Mouse (Mus musculus) midbrain, embryonic 10.5 days (tissue): ENCODE data around the gene Fbrsl1. TPM values are rescaled to one million over a fixed set of nuclear protein-coding genes. Genes with fewer than 3 reads are reported as not detected.
A peak's percentile ranks its signal among the peaks of the same experiment; 100 is the strongest.

Source experiments
- DNase-seq: peaks from one replicate; pipeline ENCODE4 v3.0.0-alpha.2; 2017; ENCODE audit warnings: low spot score
- H3K27ac ChIP-seq: fragments of 300-500 bp; sonication (generic); replicated peaks from 2 replicates; pipeline ENCODE4 v1.5.1; 2016; ENCODE audit warnings: mild to moderate bottlenecking
- H3K27me3 ChIP-seq: fragments of 300-500 bp; sonication (generic); 2 replicates; pipeline ENCODE4 v1.6.1; 2016; ENCODE audit warnings: low read depth, mild to moderate bottlenecking; ENCODE audit not compliant: poor library complexity, severe bottlenecking
- H3K36me3 ChIP-seq: fragments of 300-500 bp; sonication (generic); 2 replicates; pipeline ENCODE4 v1.6.1; 2016; ENCODE audit warnings: mild to moderate bottlenecking, moderate library complexity
- H3K4me1 ChIP-seq: fragments of 300-500 bp; sonication (generic); 2 replicates; pipeline ENCODE4 v1.6.1; 2016
- H3K4me3 ChIP-seq: fragments of 300-500 bp; sonication (generic); 2 replicates; pipeline ENCODE4 v1.5.1; 2016; ENCODE audit warnings: mild to moderate bottlenecking, moderate library complexity
- H3K9me3 ChIP-seq: fragments of 300-500 bp; sonication (generic); replicated peaks from 2 replicates; pipeline ENCODE4 v1.6.1; 2016; ENCODE audit warnings: mild to moderate bottlenecking
- WGBS: fragments of 180-500 bp; shearing (Covaris S2); methylation state at CpG from one replicate; pipeline ENCODE4 v1.1.7; 2016; 5-methylcytosine and 5-hydroxymethylcytosine counted together
- polyA plus RNA-seq: library from polyadenylated mRNA; unstranded; fragments of >200 nt; fragmentation: Nextera tagmentation; extraction: Ambion mirVana; gene quantifications from 2 replicates; pipeline ENCODE4 v1.2.1, GENCODE M21; 2016

The Fbrsl1 gene
- polyA plus RNA-seq, 1 experiment from 2014 or later: 10.3 TPM

DNA sequence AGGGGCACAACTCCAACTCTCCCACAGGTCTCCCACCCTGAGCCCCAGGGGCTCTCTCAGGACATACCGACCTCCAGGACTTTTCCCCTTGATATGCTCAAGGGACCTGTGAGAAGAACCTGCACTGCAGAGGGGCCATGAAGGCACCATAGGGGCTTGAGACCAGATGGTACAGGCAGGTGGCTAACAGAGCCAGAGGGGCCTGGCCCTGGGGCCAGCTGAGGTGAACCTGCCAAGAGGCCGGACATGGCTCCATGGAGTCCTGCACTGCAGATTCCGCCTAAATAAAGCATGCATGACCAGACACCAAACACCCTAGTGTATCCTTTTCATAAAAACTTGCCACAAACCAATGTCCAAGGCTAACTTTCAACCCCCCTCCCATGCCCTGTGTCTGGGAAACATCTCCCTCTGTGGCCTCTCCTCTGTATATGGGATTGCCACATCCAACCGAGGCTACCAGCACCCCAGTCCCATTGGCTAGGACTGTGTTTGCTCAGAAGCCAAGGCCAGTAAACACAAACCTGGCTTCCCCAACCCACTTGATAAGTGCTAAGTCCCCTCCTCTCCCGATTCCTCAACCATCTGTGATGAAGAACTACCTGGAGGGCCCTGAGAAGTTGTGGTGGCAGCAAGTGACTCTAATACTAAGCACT, 53.2 kb downstream of the Fbrsl1 start:
- Histone ChIP-seq H3K9me3 (no peaks in the 10 kb centered on the region), H3K36me3 (no peaks in the 10 kb centered on the region)
- WGBS: 88% methylated on average over 5 of the region's 5 CpGs

DNA sequence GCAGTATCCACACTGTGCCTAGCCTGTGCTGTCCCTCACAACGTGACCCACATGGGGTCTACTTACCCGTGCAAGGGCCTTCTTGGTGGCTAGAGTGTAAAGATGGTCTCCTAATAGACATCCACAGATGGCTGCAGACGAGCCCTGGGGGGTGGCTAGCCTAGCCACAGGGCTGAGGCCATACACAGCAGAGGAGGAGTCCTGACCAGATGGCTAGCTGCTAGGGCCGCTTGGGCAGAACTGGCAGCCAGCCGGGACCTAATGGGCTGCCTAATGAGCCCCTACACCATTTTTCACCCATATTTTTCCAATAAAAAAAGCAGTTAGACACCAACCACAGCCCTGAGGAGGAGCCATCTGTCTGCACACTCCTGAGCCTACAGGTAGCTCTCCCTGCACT, 55.6 kb downstream of the Fbrsl1 start:
- 91% methylated on average over 5 of the region's 5 CpGs for WGBS
- H3K4me3 ChIP-seq: no peak overlapping the region

More for the DNA sequence above, 53.2 kb downstream of the Fbrsl1 start:
- no peak for DNase-seq
- H3K4me1 ChIP-seq: no peaks in the 10 kb centered on the region
- H3K27ac ChIP-seq: no peak overlapping the region
- no peak overlapping the region for H3K4me3 ChIP-seq
- no peaks in the 10 kb centered on the region for H3K27me3 ChIP-seq

DNA sequence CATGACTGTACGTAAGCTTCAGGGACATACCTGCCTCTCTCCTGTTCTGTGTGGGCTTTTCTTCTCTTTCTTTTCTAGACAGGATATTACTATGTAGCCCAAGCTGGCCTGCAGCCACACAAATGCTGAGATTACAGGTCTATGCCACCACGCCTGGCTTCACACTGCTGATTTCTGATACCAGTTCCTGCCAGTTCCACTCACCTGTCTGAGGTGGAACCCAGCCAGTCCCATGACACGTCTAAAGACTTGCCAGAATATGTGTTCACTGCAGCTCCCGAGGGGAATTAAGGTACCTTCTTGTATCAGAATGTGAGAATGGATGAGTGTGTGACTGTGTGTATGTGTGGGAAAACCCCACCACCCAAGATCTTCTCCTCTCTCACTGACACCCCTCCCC, 57.7 kb downstream of the Fbrsl1 start:
- Histone ChIP-seq H3K27ac (no peak overlapping the region), H3K4me3 (no peak overlapping the region), H3K27me3 (peaks cover 30% of the 10 kb centered on the region), H3K36me3 (no peaks in the 10 kb centered on the region), H3K4me1 (peaks cover 21% of the 10 kb centered on the region), H3K9me3 (no peaks in the 10 kb centered on the region)
- 93% methylated on average over 4 of the region's 4 CpGs for WGBS
- no peak for DNase-seq

More for the DNA sequence above, 55.6 kb downstream of the Fbrsl1 start:
- DNase-seq: no peak
- Histone ChIP-seq H3K27me3 (peaks cover 9% of the 10 kb centered on the region), H3K4me1 (peaks cover under 1% of the 10 kb centered on the region; the same call in 1 of the 2 replicates), H3K9me3 (no peaks in the 10 kb centered on the region), H3K27ac (no peak overlapping the region), H3K36me3 (no peaks in the 10 kb centered on the region)

- peaks cover 39% of the 10 kb centered on the region for H3K27me3 ChIP-seq
- no peak for DNase-seq
- WGBS: 10% methylated on average over 8 of the region's 8 CpGs
- peaks cover 36% of the 10 kb centered on the region for H3K4me1 ChIP-seq
- H3K36me3 ChIP-seq: no peaks in the 10 kb centered on the region
- peak overlapping the region; percentile 81 for H3K27ac ChIP-seq
- H3K9me3 ChIP-seq: no peaks in the 10 kb centered on the region
- H3K4me3 ChIP-seq: peak overlapping the region; percentile 66
These were observed 61.0 kb downstream of the Fbrsl1 start for GRCm38 (mm10) chr5:110387332-110387731.

DNA sequence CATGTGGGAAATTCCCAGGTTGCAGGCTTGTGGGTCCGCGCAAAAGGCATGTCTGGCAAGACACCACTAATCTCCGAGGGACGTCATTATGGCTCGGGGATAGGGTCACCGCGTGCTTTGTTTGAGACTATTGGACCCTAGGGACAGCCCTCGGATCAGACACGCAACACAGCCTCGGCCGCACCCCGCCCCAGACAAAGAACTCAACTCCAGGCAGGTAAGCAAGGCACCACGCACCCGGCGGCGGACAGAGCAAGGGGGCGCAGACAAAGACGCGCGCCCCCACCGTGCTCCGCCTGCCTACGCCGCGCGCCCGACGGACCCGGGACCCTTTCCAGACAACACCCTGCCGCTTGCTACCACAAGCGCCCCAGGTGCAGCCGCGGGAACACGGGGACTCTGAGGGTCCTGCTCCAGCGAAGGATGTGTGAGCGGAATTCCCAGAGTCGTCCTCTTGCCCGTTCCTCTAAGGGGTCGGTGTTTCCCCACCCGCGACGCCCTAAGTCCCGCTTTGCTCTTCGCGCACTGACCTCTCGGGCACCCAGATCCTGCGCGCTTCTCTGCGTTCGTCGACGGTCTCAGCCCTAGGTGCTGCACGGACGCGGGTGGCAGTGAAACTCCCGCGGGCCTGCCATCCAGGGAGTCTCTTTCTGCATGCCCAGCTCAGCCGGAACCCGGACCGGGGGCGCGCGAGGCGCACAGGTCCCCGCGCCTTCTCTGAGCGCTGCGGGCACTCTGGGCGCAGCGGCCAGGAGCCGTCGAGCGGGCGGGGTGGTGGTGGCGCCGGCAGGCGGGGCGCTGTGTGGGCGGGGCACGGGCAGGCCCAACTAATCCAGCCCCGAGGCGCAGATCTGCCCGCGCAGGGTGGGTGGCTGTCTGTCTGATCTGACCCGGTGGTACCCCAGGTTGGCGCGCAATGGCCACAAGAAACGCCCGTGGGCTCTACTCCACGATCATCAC, 61.7 kb downstream of the Fbrsl1 start:
- Histone ChIP-seq H3K4me3 (peak overlapping the region; percentile 66), H3K9me3 (no peaks in the 10 kb centered on the region), H3K27ac (peak overlapping the region; percentile 81), H3K27me3 (peaks cover 39% of the 10 kb centered on the region), H3K36me3 (peaks cover under 1% of the 10 kb centered on the region; the same call in 1 of the 2 replicates), H3K4me1 (peaks cover 36% of the 10 kb centered on the region)
- 1% methylated on average over 89 of the region's 90 CpGs for WGBS
- DNase-seq: peak; percentile 79

DNA sequence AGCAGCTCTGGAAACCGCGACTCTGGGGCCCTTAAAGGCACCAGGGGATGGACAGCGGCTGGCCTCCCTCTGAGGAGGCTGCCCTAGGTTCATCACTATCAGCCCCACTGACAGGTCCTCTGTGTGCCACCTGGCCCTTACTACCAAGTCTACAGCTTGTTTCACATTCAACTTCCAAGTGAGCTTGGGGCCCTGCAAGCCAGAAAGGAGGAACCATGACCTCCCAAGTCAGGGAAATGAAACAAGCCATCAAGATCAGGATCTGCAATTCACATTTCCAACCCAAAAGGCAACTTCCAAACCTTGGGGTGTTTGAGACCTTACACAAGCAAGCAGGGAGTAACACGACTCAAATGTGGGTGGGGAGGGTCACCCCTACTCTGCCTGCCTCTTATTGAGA, 63.0 kb downstream of the Fbrsl1 start:
- peaks cover 14% of the 10 kb centered on the region for H3K36me3 ChIP-seq
- no peaks in the 10 kb centered on the region for H3K9me3 ChIP-seq
- DNase-seq: no peak
- H3K27ac ChIP-seq: no peak overlapping the region
- H3K4me3 ChIP-seq: peak overlapping the region; percentile 66
- WGBS: 54% methylated on average over 4 of the region's 4 CpGs
- H3K4me1 ChIP-seq: peaks cover 36% of the 10 kb centered on the region
- peaks cover 39% of the 10 kb centered on the region for H3K27me3 ChIP-seq

DNA sequence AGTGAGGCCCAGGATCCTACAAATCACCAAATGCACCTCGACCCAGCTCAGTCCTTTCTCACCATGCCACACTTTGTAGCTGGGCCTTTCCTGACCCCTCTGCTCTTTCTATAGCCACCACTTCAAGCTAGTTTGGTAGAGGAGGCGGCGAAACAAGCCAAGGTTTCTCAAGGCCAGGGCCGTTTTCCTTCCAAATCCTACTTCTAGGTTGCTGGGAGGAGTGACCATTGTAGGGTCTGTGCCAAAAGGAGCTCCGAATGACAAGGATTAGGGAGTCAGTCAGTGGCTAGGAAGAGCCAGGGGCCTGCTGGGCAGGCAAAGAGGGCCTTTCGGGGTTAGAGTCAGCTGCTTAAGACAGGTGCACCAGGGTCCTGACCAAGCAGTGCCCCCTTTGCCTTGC, 63.8 kb downstream of the Fbrsl1 start:
- Histone ChIP-seq H3K36me3 (peaks cover 20% of the 10 kb centered on the region), H3K27ac (no peak overlapping the region), H3K27me3 (peaks cover 39% of the 10 kb centered on the region), H3K4me1 (peaks cover 36% of the 10 kb centered on the region), H3K4me3 (no peak overlapping the region), H3K9me3 (no peaks in the 10 kb centered on the region)
- no peak for DNase-seq
- 61% methylated on average over 6 of the region's 6 CpGs for WGBS

- Histone ChIP-seq H3K27ac (no peak overlapping the region), H3K4me1 (peaks cover 29% of the 10 kb centered on the region), H3K27me3 (peaks cover under 1% of the 10 kb centered on the region), H3K9me3 (no peaks in the 10 kb centered on the region), H3K4me3 (no peak overlapping the region), H3K36me3 (peaks cover 67% of the 10 kb centered on the region)
- DNase-seq: no peak
- 90% methylated on average over 4 of the region's 4 CpGs for WGBS
These were observed 68.5 kb downstream of the Fbrsl1 start for GRCm38 (mm10) chr5:110379823-110380222.

DNA sequence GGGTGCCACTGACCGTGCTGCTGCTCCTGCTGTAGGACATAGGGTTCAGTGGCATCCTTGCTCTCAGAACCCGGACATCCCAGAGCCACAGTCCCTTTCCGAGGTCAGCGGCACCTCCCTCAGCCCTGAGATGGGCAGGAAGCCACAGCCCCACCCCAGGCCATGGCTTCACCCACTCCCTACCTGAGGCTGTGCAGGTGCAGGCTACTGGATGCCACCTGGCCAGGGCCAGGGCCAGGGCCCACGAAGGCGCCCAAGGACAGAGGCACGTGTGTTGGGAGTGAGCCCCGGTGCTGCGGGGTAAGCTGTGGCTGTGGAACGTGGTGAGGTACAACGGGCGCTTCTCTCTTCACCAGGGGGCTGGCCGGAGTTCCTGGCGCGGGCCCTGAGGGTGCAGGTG, 69.2 kb downstream of the Fbrsl1 start:
- Histone ChIP-seq H3K27ac (no peak overlapping the region), H3K9me3 (no peaks in the 10 kb centered on the region), H3K36me3 (peaks cover 75% of the 10 kb centered on the region), H3K4me1 (peaks cover 22% of the 10 kb centered on the region), H3K27me3 (no peaks in the 10 kb centered on the region; the same call in 1 of the 2 replicates), H3K4me3 (no peak overlapping the region)
- WGBS: 90% methylated on average over 15 of the region's 15 CpGs
- DNase-seq: no peak

- Histone ChIP-seq H3K36me3 (peaks cover 84% of the 10 kb centered on the region), H3K4me1 (peaks cover 22% of the 10 kb centered on the region), H3K9me3 (no peaks in the 10 kb centered on the region), H3K27me3 (no peaks in the 10 kb centered on the region; the same call in 1 of the 2 replicates), H3K4me3 (no peak overlapping the region), H3K27ac (peak overlapping the region; percentile 38; the same call in 1 of the 2 replicates)
- 33% methylated on average over 20 of the region's 20 CpGs for WGBS
- DNase-seq: peak; percentile 46
These were observed 70.1 kb downstream of the Fbrsl1 start for GRCm38 (mm10) chr5:110378181-110378583.

DNA sequence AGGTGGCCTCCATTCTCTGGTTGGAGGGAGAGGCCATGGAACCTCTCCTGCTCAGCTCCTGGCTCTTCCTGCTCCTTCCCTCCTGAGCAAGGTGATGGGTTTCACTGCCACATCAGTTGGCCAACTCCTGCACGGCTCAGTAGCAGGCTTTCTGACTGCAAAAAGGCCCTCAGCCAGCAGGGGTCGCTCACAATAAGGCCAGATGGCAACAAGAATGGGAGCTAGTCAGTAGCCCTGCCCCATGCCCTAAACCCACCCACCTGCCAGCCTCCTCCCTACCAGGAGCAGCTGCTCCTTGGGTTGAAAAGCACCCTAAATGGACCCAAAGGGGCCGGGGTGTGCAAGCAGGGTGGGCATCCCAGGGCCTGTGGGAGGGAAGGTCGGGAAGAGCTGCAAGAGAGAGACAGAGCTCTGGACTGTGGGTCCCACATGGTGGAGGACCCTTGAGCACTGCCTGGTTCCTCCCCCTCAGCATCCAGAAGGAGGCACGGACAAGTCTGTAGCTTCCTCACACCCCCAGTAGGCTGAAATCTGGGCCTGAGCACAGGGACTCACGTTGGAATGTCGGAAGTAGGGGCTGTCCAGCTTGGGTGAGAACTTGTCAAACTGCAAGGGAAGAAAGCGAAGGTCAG, 71.4 kb downstream of the Fbrsl1 start:
- WGBS: 59% methylated on average over 8 of the region's 8 CpGs
- H3K9me3 ChIP-seq: no peaks in the 10 kb centered on the region
- H3K27me3 ChIP-seq: no peaks in the 10 kb centered on the region; the same call in 1 of the 2 replicates
- H3K27ac ChIP-seq: 0 out of 2 replicates have a peak overlapping the region, but pooled peaks have one; percentile 24
- H3K4me3 ChIP-seq: no peak overlapping the region
- peaks cover 89% of the 10 kb centered on the region for H3K36me3 ChIP-seq
- peaks cover 22% of the 10 kb centered on the region for H3K4me1 ChIP-seq
- DNase-seq: peak; percentile 78

DNA sequence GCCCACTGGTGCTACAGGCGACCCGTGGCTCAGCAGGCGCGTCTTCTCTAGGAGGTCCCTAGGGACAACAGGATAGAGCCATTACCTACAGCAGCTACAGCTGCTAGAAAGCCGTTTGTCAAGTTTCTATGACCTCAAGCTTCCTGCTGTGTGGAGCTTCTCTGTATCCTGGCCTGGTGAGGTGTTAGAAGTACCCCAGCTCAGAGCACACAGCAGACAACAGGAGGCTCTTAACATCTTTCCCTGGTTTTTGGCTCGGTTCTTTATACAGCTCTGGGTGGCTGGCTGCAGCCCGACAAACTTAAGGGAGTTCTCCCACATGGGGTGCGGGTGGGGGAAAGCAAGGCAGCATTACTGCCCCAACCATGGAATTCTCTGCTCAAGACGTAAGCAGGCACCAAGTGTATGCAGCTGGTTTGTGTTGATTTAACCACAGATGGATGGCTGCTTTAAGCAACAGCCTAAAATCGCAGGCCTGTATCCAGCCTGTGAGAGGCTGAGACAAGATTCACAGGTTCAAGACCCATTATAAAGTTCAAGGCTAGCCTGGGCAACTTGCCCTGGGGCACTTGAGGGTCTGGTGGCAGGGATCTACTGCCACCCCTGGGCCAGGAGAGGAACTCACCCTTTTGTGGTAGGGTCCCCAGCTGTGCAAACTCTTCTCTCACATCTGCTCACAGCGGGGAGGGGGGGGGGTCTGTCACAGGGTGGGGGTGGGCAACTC, 84.3 kb downstream of the Fbrsl1 start:
- H3K27me3 ChIP-seq: peaks cover 34% of the 10 kb centered on the region
- peaks cover 18% of the 10 kb centered on the region for H3K4me1 ChIP-seq
- H3K36me3 ChIP-seq: peaks cover 33% of the 10 kb centered on the region
- peak overlapping the region; percentile 77; the same call in 1 of the 2 replicates for H3K27ac ChIP-seq
- 34% methylated on average over 11 of the region's 11 CpGs for WGBS
- no peak for DNase-seq
- peak overlapping the region; percentile 65 for H3K4me3 ChIP-seq
- no peaks in the 10 kb centered on the region for H3K9me3 ChIP-seq
